Mouse (Mus musculus) intestine, embryonic 14.5 days (tissue): ENCODE measurements around the gene Trappc13. TPM values are rescaled to one million over a fixed set of nuclear protein-coding genes. Genes with fewer than 3 reads are reported as not detected.
A peak's percentile ranks its signal among the peaks of the same experiment; 100 is the strongest.

Source experiments
- ATAC-seq: fragments of 200-750 bp; cut with Nextera tagmentation; replicated peaks from 2 replicates; pipeline ENCODE4 v1.8.0; 2017; ENCODE audit warnings: low read depth, moderate number of reproducible peaks, moderate TSS enrichment, moderate library complexity; ENCODE audit not compliant: low FRiP score, low TSS enrichment
- DNase-seq: peaks from one replicate; pipeline ENCODE4 v3.0.0-alpha.2; 2018; ENCODE audit warnings: low spot score
- H3K27ac ChIP-seq: fragments of 300-500 bp; sonication (generic); 2 replicates; pipeline ENCODE4 v1.5.1; 2014; ENCODE audit warnings: low read depth, mild to moderate bottlenecking, control low read depth
- H3K27me3 ChIP-seq: fragments of 300-500 bp; sonication (generic); replicated peaks from 2 replicates; pipeline ENCODE4 v1.6.1; 2014; ENCODE audit warnings: low read length, control low read depth; ENCODE audit not compliant: control insufficient read depth, insufficient read depth
- H3K36me3 ChIP-seq: fragments of 300-500 bp; sonication (generic); 2 replicates; pipeline ENCODE4 v1.6.1; 2014; ENCODE audit warnings: low read length, control low read depth; ENCODE audit not compliant: control insufficient read depth, insufficient read depth
- H3K4me1 ChIP-seq: fragments of 300-500 bp; sonication (generic); replicated peaks from 2 replicates; pipeline ENCODE4 v1.6.1; 2014; ENCODE audit warnings: low read length, control low read depth, mixed read lengths; ENCODE audit not compliant: control insufficient read depth, insufficient read depth
- H3K4me2 ChIP-seq: fragments of 300-500 bp; sonication (generic); 2 replicates; pipeline ENCODE4 v1.6.1; 2014; ENCODE audit warnings: low read length
- H3K4me3 ChIP-seq: fragments of 300-500 bp; sonication (generic); 2 replicates; pipeline ENCODE4 v1.5.1; 2014; ENCODE audit warnings: low read depth, low read length, control low read depth, mixed read lengths
- H3K9ac ChIP-seq: fragments of 300-500 bp; sonication (generic); 2 replicates; pipeline ENCODE4 v1.6.1; 2014; ENCODE audit warnings: mild to moderate bottlenecking, low read length
- H3K9me3 ChIP-seq: fragments of 300-500 bp; sonication (generic); 2 replicates; pipeline ENCODE4 v1.6.1; 2016; ENCODE audit warnings: low read length, control low read depth; ENCODE audit not compliant: control insufficient read depth
- WGBS: fragments of 180-500 bp; shearing (Covaris S2); extraction: QIAGEN DNeasy Blood & Tissue Kit; methylation state at CpG from one replicate; pipeline ENCODE4 v1.1.7; 2014; 5-methylcytosine and 5-hydroxymethylcytosine counted together
- polyA plus RNA-seq: library from polyadenylated mRNA; unstranded; fragments of >200 nt; fragmentation: Nextera tagmentation; extraction: Ambion mirVana; gene quantifications from 2 replicates; pipeline ENCODE4 v1.2.1, GENCODE M21; 2014

The Trappc13 gene
- polyA plus RNA-seq, 1 experiment from 2014 or later, result 56.0 TPM

GRCm38 (mm10) chr13:104109816-104110521, 68.3 kb downstream of the Trappc13 start:
- no peaks in the 10 kb centered on the region for H3K27me3 ChIP-seq
- H3K36me3 ChIP-seq, result peaks cover 2% of the 10 kb centered on the region; the same call in 1 of the 2 replicates
- H3K4me2 ChIP-seq, result peak overlapping the region; percentile 60
- no peaks in the 10 kb centered on the region for H3K4me1 ChIP-seq
- under 1% methylated on average over 36 of the region's 38 CpGs for WGBS
- no peaks in the 10 kb centered on the region for H3K9me3 ChIP-seq
- peak overlapping the region; percentile 56 for H3K9ac ChIP-seq
- DNase-seq (no peak), ATAC-seq (peak; percentile 73)
- 0 out of 2 replicates have a peak overlapping the region, but pooled peaks have one; percentile 6 for H3K27ac ChIP-seq
- peak overlapping the region; percentile 70 for H3K4me3 ChIP-seq

DNA sequence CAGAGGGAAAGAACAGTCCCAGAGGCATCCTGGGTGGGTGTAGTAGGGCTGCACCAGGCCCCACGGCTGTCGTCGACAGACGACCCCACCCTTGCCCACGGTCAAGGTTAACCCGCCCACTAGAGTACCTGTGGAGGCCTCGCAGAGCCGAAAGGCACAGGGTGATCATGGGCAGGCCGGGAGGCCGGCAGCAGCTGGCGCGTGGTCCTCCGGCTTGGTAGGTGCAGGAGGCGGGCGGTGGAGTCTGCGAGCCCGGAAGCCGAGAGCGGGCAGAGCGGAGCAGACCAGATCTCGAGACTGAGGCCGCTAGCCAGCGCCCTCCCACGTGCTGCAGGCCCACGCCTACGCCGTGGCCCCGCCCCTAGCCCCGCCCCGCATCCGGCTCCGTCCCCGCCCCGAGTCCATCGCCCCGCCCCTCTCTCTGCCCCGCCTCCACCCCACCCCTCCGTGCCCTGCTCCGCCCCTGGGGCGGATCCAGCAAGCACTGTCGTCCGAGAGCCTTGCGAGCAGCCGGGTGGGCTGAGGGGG, 68.9 kb downstream of the Trappc13 start, which contains the start of the genes Nln and Sgtb:
Nln (minus strand) TSS at position 327 of the 528 bp plus-strand sequence.
Sgtb (plus strand) TSS at position 454 of the 528 bp plus-strand sequence.
- Histone ChIP-seq H3K4me1 (no peaks in the 10 kb centered on the region), H3K27me3 (no peaks in the 10 kb centered on the region), H3K4me3 (peak within 1 kb of the TSS; percentile 70), H3K36me3 (no peaks in the 10 kb centered on the region), H3K27ac (peak within 1 kb of the TSS; percentile 48; the same call in 1 of the 2 replicates), H3K4me2 (peak within 1 kb of the TSS; percentile 94), H3K9ac (peak within 1 kb of the TSS; percentile 69), H3K9me3 (no peaks in the 10 kb centered on the region)
- DNase-seq, result peak; percentile 93
- WGBS, result under 1% methylated on average over 40 of the region's 44 CpGs
- peak; percentile 99 for ATAC-seq

DNA sequence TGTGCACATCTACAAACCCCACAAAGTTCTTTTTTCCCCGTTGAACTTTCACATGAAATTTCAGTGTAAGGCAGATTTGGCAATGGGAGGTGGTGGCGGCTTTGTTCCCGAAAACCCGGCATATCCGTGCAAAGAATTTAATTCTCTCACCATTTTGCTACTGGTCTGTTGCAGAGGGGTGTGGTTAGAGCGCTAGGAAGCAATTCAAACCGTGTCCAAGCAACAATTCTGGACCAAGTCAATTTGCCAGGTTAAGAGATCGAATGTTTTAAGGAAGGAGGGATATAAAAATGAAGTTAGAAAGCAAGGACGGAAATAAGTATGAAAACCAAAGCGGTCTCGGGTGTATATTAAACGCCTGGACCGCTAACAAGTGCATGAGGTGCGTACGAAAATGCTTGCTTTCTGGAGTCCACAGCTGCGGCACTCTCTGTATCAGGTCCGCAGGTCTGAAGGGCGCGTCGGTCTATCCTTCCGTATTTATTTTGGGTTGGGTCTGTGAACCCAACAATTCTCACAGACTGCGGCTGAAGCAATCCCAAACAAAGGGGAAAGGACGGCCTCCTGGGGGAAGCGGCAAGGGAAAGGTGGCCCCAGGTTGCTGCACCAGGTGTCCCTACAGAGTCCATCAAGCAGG, 69.5 kb downstream of the Trappc13 start:
- no peaks in the 10 kb centered on the region for H3K27me3 ChIP-seq
- peak overlapping the region; percentile 48; the same call in 1 of the 2 replicates for H3K27ac ChIP-seq
- H3K36me3 ChIP-seq, result no peaks in the 10 kb centered on the region
- no peaks in the 10 kb centered on the region for H3K4me1 ChIP-seq
- H3K4me3 ChIP-seq, result peak overlapping the region; percentile 70
- WGBS, result under 1% methylated on average over 24 of the region's 24 CpGs
- ATAC-seq (peak; percentile 18), DNase-seq (peak; percentile 59)
- no peaks in the 10 kb centered on the region for H3K9me3 ChIP-seq
- peak overlapping the region; percentile 94 for H3K4me2 ChIP-seq
- peak overlapping the region; percentile 69 for H3K9ac ChIP-seq

- ATAC-seq, result no peak
- no peaks in the 10 kb centered on the region for H3K36me3 ChIP-seq
- no peaks in the 10 kb centered on the region for H3K4me1 ChIP-seq
These were observed 76.5 kb downstream of the Trappc13 start for GRCm38 (mm10) chr13:104101606-104102235.

DNA sequence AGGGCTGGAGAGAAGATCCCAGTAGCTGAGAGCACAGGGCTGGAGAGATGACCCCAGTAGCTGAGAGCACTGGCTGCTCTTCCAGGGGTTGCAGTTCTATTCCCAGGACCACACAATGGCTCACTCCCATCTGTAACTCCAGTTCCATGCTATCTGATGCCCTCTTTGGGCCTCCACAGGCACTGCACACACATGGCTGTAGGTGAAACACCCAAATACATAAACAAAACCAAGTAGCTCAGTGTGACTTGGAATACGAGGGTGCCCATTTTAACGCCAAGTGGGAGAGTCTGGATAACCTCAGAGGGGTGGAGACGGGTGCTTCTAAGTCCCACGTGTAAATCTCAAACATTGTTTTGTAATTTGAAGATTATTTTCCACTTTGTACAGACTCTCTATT, 77.9 kb downstream of the Trappc13 start:
- Histone ChIP-seq H3K9ac (no peak overlapping the region), H3K27me3 (no peaks in the 10 kb centered on the region), H3K4me2 (no peak overlapping the region), H3K4me1 (no peaks in the 10 kb centered on the region), H3K27ac (no peak overlapping the region), H3K9me3 (no peaks in the 10 kb centered on the region), H3K4me3 (no peak overlapping the region), H3K36me3 (no peaks in the 10 kb centered on the region)
- ATAC-seq (no peak), DNase-seq (no peak)
- WGBS, result 80% methylated on average over 4 of the region's 4 CpGs

More at GRCm38 (mm10) chr13:104101606-104102235, 76.5 kb downstream of the Trappc13 start:
- Histone ChIP-seq H3K27me3 (no peaks in the 10 kb centered on the region), H3K9ac (no peak overlapping the region), H3K4me2 (no peak overlapping the region), H3K27ac (no peak overlapping the region), H3K4me3 (no peak overlapping the region), H3K9me3 (no peaks in the 10 kb centered on the region)
- WGBS, result 93% methylated on average over 5 of the region's 5 CpGs
- no peak for DNase-seq

DNA sequence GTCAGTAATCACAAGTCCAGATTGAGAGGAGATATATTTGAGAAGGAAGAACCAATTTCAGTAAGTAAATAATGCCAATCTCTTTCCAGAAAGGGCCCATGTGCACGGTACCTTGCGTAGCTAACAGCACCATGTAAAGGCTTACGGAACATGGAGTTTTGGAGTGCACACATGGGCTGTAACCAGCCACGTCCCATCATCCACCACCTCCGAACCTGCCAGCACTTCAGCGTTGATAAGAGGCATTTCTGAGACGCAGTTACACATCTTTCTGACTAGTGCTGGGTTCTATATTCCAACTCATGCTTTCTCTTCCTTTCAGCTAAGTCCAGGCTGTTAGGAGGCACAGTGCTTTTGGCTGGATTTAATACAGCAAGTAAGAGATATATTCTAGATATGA, 81.1 kb downstream of the Trappc13 start:
- Histone ChIP-seq H3K9me3 (no peaks in the 10 kb centered on the region), H3K36me3 (no peaks in the 10 kb centered on the region), H3K27me3 (no peaks in the 10 kb centered on the region), H3K4me3 (no peak overlapping the region), H3K27ac (no peak overlapping the region), H3K4me1 (no peaks in the 10 kb centered on the region), H3K9ac (no peak overlapping the region), H3K4me2 (no peak overlapping the region)
- DNase-seq, result no peak
- ATAC-seq, result no peak
- WGBS, result 89% methylated on average over 7 of the region's 7 CpGs

GRCm38 (mm10) chr13:104095955-104096354, 82.3 kb downstream of the Trappc13 start:
- Histone ChIP-seq H3K27me3 (no peaks in the 10 kb centered on the region), H3K9ac (no peak overlapping the region), H3K9me3 (no peaks in the 10 kb centered on the region), H3K4me3 (no peak overlapping the region), H3K27ac (no peak overlapping the region), H3K4me1 (no peaks in the 10 kb centered on the region), H3K4me2 (no peak overlapping the region), H3K36me3 (no peaks in the 10 kb centered on the region)
- ATAC-seq (no peak), DNase-seq (no peak)
- WGBS, result 66% methylated on average over 7 of the region's 7 CpGs

DNA sequence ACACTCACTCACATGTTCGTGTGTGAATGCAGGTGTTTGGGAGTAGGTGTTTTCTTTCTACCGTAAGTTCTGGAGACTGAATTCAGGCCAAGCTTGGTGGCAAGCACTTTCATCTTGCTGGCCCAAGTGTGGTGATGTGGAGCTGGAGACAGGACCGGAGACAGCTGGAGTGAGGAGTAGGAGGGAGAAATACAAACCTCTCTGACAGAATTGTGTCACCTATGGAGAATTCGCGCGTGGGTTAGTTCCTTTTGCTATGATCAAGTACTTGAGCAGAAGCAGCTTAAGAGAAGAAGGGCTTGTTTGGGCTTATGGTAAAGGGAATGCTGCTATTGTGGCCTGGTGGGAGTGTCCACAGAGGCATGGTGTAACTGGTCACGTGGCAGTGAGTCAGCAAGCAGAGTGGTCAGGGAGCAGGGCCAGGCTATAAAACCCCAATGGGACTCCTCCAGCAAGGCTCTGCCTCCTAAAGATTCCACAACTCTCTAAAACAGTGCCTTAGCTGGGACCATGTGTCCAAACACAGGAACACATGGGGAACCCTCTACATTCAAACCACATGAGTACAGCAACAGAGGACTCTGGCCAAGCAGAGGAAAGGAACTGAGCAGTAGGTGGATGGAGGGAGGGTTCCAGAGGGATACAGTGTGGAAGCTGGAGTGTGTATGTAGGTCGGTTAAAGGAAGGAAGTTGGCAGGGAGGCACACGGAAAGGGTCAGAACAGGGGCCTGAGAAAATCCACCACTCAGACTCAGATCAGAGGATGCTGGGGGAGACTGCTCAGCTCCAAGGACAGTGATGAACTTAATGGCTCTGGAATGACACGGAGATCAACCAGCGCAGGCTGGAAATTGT, 83.5 kb downstream of the Trappc13 start:
- no peak overlapping the region for H3K27ac ChIP-seq
- H3K9me3 ChIP-seq, result no peaks in the 10 kb centered on the region
- no peaks in the 10 kb centered on the region for H3K4me1 ChIP-seq
- no peaks in the 10 kb centered on the region for H3K27me3 ChIP-seq
- WGBS, result 78% methylated on average over 11 of the region's 11 CpGs
- ATAC-seq, result no peak
- H3K9ac ChIP-seq, result no peak overlapping the region
- no peak overlapping the region for H3K4me2 ChIP-seq
- DNase-seq, result no peak
- no peak overlapping the region for H3K4me3 ChIP-seq
- H3K36me3 ChIP-seq, result no peaks in the 10 kb centered on the region
